Mouse (Mus musculus): ENCODE results near the gene Il12rb1. TPM values are rescaled to one million over a fixed set of nuclear protein-coding genes. Genes with fewer than 3 reads are reported as not detected.

Il12rb1 gene
- total RNA-seq, 4 experiments from 2014 or later: 0.84 to 1.3 (median 1.0) TPM

GRCm38 (mm10) chr8:70850132-70850845 lies 42.0 kb downstream of the Il12rb1 start:
- DNase-seq (ENCODE audit: low spot score in 2 of 2): no peak

GRCm38 (mm10) chr8:70850947-70851346 lies 42.7 kb downstream of the Il12rb1 start:
- DNase-seq (ENCODE audit: low spot score in 2 of 2): no peak

GRCm38 (mm10) chr8:70851837-70852236 lies 43.6 kb downstream of the Il12rb1 start:
- DNase-seq (ENCODE audit: low spot score in 2 of 2): no peak

GRCm38 (mm10) chr8:70852595-70853231 lies 44.5 kb downstream of the Il12rb1 start:
- no peak for DNase-seq (ENCODE audit: low spot score in 2 of 2)

GRCm38 (mm10) chr8:70853863-70854262 lies 45.6 kb downstream of the Il12rb1 start:
- DNase-seq (ENCODE audit: low spot score in 2 of 2): no peak

GRCm38 (mm10) chr8:70856028-70856427 lies 47.8 kb downstream of the Il12rb1 start:
- DNase-seq (ENCODE audit: low spot score in 2 of 2): no peak

- peak; percentile 48 to 78 for DNase-seq (ENCODE audit: low spot score in 2 of 2)
Observed at GRCm38 (mm10) chr8:70856541-70857197, 48.4 kb downstream of the Il12rb1 start.

- no peak for DNase-seq (ENCODE audit: low spot score in 2 of 2)
Observed at GRCm38 (mm10) chr8:70857516-70857915, 49.3 kb downstream of the Il12rb1 start.

- no peak for DNase-seq (ENCODE audit: low spot score in 2 of 2)
Observed at GRCm38 (mm10) chr8:70862824-70863641, 54.8 kb downstream of the Il12rb1 start, which contains the start of gene Kcnn1. Gene Kcnn1 (minus strand): TSS chr8:70863258.

- no peak for DNase-seq (ENCODE audit: low spot score in 2 of 2)
Observed at GRCm38 (mm10) chr8:70863956-70864711, 55.9 kb downstream of the Il12rb1 start.

- no peak for DNase-seq (ENCODE audit: low spot score in 2 of 2)
Observed at GRCm38 (mm10) chr8:70864712-70865221, 56.5 kb downstream of the Il12rb1 start.

GRCm38 (mm10) chr8:70865350-70866000 lies 57.2 kb downstream of the Il12rb1 start:
- peak; percentile 95 to 99 for DNase-seq (ENCODE audit: low spot score in 2 of 2)

- DNase-seq (ENCODE audit: low spot score in 2 of 2): no peak
Observed at GRCm38 (mm10) chr8:70866001-70866520, 57.8 kb downstream of the Il12rb1 start.

- DNase-seq (ENCODE audit: low spot score in 2 of 2): no peak
Observed at GRCm38 (mm10) chr8:70866566-70866965, 58.3 kb downstream of the Il12rb1 start.

GRCm38 (mm10) chr8:70868559-70869198 lies 60.4 kb downstream of the Il12rb1 start:
- DNase-seq (ENCODE audit: low spot score in 2 of 2): no peak

- no peak for DNase-seq (ENCODE audit: low spot score in 2 of 2)
Observed at GRCm38 (mm10) chr8:70869199-70869571, 60.9 kb downstream of the Il12rb1 start.

GRCm38 (mm10) chr8:70869601-70870041 lies 61.4 kb downstream of the Il12rb1 start:
- peak; percentile 63 to 73 for DNase-seq (ENCODE audit: low spot score in 2 of 2)
